Mouse (Mus musculus): ENCODE data around the gene Pafah1b2.

Pafah1b2 gene

DNA sequence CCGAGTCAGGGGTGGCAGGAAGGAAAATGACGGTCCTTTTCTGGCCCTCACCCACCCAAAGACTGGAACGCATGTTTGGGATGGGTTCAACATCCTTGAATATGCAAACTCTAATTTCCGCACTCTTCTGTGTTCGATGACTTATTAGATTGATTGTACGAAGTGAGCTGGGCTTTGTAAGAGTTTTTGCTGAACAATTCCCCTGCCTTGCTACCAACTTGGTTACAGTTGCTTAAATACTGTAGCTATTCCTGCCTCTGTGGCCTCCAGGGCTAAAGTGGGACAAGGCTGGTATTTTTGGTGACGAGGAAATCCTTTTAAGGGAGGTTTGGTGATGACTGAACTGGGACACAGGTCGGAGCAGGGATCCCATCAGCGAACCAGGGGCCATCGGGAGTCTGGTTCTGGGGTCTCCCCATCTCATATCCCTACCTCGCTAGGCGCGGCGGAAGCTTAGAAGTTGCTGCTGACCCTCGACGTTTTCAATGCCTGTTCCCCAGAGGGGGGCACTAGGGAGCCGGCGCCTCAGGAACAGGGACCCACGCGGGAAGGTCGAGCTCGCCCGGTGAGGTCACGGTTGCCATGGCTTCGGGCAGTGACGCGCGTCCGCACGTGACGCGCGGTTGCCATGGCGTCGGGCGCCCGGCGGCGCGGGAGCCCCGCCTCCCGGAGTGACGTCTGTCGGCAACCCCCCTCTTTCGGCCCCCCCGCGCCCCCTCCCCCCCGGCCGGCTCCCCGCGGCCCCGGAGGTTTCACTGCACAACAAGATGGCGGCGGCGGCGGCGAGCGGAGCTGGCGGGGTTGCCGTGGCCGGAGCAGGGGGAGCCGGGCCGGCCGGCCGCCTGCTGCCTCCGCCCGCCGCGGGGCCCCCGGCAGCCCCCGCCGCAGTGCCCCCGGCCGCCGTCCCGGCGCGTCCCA, at the start of gene Pafah1b2, which contains the start of gene Sik3:
TSS of gene Pafah1b2 (minus strand) at position 600 of the 918 bp plus-strand sequence.
TSS of gene Sik3 (plus strand) at position 730 of the 918 bp plus-strand sequence.
- peak; percentile 97 for DNase-seq (ENCODE audit: low read depth)

DNA sequence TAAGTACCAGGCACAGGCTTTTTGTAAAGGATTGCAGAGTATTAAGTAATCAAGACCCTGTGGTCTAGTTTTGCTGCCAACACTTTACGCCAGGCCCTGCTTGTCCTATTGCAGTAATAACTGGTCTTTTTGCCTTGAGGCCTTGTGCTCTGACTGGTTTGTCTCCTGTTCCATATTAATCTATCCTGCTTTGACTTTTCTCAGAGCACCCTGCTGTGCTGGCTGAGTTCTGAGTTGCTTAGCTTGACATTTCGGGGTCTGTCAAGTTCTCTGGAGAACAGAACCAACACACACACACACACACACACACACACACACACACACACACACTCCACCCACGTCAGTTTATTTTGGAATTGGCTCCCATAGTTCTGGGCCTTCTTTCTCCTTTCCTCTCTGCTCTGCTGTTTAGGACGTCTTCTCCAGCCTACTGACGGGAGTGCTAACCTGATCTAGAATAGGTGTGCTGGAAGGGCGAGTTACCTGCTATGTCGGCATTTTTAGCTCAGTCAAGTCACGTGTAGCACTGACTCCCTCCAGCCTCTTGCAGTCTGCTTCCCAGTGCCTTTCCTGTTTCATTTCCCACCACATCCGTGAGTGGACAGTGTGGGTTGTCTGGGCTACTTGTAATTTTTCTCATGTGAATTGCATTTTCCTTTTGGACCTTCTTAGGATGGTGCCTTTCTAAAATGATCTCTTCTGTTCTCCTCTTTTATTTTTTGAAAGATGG, 49.4 kb upstream of the Pafah1b2 start:
- no peak for DNase-seq (ENCODE audit: low read depth)

DNA sequence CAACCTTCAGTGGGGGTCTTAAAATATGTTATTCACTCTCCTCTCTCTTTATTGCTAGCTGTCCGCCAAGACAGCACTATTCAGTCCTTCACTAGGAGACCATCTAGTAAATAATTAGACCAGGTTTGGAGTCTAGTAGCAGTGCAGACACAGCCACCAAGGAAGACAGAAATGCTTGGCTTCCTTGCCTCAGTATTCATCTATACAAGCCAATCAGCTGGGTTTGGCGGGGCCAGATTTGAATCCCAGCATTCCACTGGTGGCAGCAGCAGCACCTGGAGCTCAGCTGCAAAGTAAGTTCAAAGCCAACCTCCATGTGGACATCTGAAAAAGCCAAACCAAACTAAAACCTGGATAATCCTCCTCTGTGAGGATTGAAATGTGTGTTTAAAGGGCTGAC, 47.8 kb upstream of the Pafah1b2 start:
- no peak for DNase-seq (ENCODE audit: low read depth)

DNA sequence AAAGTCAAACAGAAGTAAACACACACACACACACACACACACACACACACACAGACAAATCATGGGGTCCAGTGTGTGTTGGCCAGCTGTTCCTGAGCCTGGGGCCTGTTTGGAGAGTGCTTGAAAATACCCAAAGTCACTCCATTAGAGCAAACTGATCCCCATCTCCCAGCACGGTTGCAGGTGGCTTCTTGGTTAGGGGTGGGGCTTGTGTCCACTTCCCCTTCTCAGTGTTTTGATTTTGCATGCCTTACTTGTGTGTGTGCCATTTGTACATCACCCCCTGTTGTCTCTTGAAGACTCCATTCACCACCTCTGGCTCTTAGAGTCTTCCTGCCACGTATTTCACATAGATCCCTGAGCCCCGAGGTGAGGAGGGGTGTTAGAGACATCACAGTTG, 45.6 kb upstream of the Pafah1b2 start:
- DNase-seq (ENCODE audit: low read depth), result no peak

DNA sequence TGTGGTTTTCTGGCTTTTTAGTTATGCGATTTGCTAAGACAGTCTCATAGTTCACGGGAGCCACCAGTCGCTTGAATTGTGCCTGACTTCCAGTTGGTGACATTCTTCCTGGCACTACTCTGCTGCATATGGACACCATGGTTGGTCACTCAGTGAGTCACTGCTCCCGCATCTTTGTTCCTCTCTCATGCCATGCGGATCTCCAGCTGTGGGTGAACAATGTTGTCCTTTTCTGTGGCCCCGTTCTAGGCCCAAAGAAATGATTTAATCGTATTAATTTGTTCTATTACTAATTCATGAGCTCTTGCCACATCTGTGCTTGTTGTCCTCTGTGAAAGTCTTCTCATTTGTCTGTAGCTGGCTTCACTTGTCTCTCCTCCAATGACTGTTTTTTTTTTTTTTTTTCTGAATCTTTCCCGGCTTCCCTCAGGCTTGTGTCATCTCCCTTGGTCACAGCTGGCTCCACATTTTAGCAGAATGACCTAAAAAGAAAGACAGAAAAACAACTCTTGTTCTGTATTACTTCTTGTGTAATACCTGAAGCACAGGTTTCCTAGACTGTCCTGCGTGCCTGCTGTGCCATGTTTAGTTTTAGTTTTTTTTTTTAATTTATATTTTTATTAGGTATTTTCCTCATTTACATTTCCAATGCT, 40.6 kb upstream of the Pafah1b2 start:
- DNase-seq (ENCODE audit: low read depth), result no peak

DNA sequence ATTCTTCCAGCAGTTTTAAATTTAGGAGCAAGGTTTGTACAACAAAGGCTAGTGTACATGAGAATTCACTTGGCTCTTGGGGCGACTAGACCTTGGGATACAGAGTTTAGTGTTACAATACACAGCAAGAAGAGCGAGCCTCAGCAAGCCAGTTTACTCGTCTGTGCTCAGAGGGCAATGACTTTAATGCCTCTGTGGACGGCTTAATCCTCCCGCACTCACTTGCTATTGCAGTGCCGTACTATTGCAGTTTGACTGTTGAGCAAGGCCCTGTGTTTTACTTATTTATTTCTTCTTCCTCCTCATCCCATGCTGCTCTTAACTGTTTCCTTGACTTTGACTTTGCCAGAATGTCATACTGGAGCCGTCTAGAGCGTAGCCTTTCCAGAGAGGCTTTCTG, 37.7 kb upstream of the Pafah1b2 start:
- no peak for DNase-seq (ENCODE audit: low read depth)

DNA sequence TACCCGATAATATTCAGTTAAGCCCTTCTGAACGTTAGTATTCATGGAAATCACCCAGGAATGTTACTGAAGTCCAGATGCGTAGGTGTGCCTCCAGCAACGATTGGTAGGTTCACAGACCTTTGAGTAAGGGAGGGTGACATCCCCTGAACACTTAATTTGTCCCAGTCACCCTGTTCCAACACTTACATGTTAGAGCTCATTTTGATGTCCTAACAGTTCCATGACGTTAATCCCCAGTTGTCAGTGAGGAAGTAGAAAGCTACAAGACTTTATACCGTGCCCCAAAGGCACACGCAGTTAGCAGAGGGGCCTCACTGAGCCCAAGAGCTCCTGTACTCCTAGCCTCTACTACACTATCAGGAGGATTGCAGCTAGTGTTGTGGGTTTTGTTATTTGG, 37.0 kb upstream of the Pafah1b2 start:
- DNase-seq (ENCODE audit: low read depth), result no peak

DNA sequence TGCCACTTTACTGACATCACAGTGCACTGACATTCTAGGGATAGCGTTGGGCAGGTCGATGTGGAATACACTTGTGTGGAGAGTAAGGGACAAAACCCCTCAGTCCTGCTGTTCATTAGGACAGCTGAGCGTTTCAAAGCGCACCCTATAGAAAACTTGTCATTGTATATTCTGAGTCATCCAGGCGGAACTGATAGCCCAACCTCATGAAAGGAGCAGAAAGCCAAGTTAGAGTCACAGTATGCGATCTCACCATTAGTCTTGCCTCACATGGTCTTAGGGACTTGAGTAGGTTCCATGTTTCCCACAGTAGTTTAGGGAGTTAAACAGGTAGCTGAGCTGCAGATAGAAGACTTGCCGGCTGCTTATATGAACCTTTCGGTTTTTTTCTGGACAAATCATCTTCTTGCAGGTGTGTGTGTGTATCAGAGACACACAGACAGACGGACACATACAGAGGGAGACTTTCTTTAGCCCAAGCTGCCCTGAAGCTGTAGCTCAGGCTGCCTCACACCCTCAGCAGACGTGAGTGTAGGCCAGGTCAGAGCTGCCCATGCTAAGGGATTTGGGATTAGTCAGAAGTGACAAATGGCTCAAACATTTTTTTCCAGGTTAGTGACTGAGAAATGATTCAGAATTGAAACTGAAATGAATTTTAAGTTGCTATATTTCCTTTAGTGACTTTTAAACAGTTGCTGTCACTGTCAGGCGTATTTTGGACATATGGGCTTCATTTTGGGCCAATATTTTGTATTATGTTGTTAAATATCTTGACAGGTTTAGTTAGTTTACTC, 34.4 kb upstream of the Pafah1b2 start:
- DNase-seq (ENCODE audit: low read depth), result peak; percentile 68

DNA sequence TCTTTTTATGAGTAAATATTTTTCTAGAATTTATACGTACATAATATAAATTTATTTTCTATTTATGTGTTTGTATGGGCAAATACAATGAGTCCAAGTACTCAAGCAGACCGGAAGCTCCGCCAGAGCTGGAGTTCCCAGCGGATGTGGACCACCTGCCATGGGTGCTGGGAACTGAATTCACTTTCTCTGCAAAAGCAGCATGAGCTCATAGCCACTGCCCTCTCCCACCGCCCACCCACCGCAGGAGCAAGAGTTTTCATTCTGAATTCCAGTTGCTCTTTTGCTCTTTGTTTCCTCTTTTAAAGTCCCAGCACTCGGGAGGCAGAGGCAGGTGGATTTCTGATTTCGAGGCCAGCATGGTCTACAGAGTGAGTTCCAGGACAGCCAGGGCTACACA, 31.1 kb upstream of the Pafah1b2 start:
- DNase-seq (ENCODE audit: low read depth), result no peak

DNA sequence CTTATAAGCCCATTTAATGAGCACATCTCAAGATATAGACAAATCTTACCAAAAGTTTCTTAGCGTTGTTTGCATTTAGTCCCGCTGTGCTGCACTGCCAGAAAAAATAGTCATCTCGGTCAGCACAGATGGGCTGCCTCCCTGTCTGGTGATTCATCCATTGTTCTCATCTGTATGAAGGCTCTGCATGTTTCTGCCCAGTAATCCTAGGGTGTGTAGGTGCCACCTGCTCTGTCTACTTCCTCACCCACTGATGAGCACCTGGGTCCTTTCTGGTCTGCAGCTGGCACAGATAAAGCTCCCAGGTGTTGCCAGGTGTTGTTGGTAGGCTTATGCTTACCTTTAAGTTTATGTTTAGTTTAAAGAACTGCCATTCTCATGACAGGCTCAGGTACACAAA, 29.9 kb upstream of the Pafah1b2 start:
- no peak for DNase-seq (ENCODE audit: low read depth)

DNA sequence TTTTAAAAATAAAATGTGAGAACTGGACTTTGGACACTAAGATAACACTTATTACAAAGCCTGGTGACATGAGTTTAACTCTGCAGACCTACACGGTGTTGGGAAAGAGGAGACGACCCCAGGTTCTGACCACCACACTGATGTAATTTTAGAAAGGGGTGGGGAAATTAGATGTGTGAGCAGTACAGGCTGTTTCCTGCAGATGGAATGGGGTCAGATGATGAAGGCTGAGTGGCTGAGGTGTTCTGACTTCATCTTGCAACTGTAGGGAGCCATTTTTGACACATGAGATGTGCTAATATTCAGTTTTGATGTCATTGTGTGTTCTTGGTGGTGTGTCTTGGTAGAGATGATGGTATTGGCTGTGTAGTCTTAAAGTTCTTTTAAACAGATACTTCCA, 28.7 kb upstream of the Pafah1b2 start:
- DNase-seq (ENCODE audit: low read depth), result no peak

DNA sequence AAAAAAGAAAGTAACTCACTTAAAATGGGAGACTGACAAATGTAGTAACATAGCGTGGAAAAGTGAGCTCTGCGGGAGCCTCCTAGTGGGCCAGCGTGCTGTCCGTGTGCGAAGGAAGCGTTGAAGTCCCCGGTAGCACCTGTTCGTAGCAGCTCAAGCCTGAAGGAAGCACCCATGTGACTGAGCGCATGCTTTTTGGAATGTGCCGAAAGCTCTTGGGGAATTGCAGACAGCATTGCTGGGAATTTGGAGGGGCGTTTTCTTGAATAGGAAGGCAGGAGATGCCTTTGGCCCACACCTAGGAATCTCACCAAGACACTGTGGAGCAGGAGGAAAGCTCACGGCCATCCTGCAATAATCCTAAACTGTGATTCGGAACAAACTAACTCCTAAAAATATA, 26.3 kb upstream of the Pafah1b2 start:
- no peak for DNase-seq (ENCODE audit: low read depth)

DNA sequence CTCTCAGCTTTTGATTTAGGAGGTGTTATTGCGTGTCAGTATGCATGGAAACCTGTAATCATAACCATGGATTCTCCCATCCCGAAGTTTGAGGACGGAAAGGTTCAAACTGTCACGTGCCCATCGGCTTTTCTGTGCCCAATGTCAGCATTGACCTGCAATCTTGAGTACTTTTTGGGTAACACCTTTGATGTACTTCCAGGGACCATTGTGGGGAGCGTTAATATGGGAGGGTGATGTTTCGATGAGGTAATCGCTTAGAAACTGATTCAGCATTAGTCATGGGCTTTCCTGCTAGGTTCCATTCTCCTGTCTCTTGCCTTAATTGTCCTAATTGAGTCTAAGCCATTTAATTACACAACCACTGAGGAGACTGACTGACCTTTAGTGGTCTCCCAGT, 24.4 kb upstream of the Pafah1b2 start:
- no peak for DNase-seq (ENCODE audit: low read depth)

DNA sequence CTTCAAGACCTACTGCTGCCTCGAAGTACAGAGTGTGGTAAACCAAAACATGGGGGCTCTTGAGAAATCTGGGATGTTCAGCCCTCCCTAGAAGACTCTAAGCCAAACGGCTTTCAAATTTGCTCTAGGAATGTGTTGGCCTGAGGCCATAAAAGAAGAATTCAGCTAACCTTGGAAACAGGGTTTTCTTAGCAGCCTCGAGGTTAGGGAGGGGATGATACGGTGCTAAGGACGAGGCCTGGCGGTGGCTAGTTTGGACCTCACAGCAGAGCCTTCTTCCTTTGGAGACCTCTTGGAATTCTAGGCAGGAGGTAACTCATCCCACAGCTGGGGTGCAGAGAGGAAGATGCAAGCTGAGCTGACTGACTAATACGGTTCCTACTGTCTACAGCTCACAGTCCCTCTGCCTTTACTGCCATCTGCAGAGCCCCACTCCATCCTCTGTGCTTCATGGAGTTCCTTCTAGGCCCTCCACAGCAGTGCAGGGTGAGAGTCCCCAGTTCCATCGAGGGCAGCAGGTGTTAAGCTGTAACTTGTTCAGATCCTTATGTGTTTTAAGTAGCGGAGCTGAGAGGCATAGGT, 22.9 kb upstream of the Pafah1b2 start:
- no peak for DNase-seq (ENCODE audit: low read depth)

DNA sequence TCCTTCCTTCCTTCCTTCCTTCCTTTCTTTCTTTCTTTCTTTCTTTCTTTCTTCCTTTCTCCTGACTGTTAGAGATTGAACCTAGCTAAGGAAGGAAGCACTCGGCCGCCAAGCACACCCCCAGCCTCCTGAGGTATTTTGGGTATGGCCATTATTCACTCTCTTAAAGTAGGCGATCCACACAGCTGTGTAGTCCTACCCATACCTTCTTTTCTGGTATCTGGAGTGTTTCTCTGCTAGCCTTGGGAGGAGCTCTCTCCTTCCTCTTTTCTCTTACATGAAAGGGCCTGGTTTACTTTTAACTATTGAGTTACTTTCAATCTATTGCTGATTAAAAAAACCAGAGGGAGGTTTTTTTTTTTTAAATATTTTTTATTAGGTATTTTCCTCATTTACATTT, 21.4 kb upstream of the Pafah1b2 start:
- no peak for DNase-seq (ENCODE audit: low read depth)

DNA sequence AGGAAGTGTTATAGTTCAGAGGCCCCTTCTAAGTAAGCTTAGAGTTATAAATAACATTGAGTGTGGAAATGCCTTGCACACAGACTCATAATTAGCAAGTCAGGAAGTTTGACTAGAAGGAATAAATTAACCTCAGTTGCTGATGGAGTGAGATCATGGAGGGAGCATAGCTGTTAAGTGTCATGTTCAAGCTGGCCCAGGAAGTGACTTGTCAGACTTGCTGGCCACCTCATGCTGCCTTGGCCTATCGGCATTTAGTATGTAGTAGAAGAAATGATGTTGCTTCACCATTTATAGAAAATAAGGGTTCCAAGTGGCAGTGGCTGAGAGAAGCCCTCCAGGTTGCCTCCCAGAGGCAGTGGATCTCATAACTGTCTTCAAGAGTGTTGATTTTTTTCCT, 20.6 kb upstream of the Pafah1b2 start:
- DNase-seq (ENCODE audit: low read depth), result no peak

DNA sequence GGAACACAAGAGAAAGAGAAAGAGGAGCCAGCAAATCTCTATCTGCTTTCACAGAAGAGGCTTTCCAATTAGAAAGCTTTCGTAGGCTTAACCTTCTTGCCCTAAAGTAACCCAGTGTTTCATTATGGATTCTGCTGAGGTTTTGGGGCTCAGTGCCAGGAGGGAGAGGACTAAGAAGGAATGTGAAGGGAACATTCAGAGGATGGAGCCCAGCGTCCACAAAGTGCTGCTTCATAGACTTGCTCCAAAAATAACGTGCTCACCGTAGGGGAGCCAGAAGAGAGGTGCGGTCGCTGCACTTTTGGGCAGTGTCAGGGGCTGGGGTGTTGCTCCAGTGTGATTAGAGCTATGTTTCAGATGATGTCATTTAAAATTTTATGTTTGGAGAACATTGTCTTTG, 19.7 kb upstream of the Pafah1b2 start:
- no peak for DNase-seq (ENCODE audit: low read depth)

DNA sequence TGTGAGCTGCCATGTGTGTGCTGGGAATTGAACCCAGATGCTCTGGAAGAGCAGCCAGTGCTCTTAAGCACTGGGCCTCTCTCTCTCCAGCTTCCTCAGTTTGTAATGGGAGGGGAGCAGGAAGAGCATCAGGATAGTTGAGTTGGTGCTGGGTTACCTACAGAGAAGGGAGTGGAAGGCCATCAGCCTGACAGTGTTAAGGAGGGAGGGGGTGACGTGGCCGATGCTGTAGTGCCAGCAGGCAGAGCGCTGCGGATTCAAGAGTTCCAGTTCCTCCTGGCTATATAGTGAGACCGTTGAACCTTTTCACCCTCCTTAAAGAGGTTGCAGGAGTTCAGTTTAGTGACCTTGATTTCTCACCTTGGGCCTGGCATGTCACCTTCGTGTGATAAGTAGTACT, 18.5 kb upstream of the Pafah1b2 start:
- DNase-seq (ENCODE audit: low read depth), result no peak

DNA sequence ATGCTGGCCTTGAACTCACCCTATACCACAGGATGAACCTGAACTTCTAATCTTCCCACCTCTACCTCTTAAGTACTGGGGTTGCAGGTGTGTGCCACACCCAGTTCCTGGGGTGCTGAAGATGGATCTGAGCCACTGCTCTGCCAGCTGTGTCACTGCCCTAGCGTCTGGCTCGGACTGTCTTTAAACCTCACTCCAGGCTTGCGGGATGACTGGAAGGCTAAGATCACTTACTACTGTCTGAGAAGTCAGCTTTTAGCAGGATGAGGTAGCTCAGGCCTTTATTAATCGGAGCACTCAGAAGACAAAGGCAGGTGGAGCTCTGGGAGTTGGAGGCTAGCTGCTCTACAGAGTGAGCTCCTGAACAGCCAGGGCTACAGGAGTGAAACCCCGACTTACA, 17.7 kb upstream of the Pafah1b2 start:
- no peak for DNase-seq (ENCODE audit: low read depth)

DNA sequence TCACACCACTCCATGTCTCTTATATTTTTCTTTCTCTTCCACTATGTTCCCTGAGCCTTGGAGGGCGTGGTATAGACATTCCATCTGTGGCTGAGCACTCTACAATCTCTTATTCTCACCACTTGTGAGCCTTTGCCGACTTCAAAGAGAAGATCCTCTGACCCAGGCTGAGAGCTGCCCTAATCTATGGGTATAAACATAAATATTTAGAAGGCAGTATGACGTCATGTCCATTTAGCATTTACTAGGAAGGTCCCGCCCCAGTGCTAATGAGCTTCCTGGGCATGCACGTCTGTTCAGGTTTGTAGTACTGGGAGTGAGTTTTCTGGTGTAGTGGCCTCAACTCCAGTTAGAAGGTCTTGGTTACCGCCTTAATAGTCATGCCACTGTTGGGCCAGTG, 17.0 kb upstream of the Pafah1b2 start:
- DNase-seq (ENCODE audit: low read depth), result no peak

DNA sequence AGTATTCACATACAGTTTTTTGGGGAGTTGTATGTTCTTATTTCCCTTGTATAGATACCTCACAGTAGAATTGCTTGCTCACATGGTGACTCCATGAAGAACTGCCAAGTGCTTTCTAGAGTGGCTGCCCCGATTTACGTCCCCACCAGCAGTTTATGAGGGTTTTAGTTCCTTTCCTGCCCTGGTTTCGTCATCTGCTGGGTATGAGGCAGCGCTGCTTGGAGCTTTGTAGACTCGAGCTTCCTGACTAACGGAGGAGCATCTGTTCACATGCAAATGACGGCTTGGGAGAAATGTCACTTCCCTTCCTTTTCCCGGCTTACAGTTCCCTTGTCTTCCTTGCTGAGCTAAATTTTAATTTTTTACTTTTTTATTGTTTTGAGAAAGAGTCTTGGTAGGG, 15.5 kb upstream of the Pafah1b2 start:
- DNase-seq (ENCODE audit: low read depth), result no peak
